Mouse (Mus musculus) B cell, adult (primary cell): ENCODE data around the gene Tspan2. TPM values are rescaled to one million over a fixed set of nuclear protein-coding genes. Genes with fewer than 3 reads are reported as not detected.

Experiments used
- total RNA-seq: library from RNA; stranded (reverse); gene quantifications from 4 replicates; pipeline ENCODE4 v1.2.4, GENCODE M21; 2023; ENCODE audit not compliant: inconsistent age

Gene Tspan2
- 6.2 to 7.9 TPM (median 7.2 TPM) in 4 replicates for total RNA-seq

DNA sequence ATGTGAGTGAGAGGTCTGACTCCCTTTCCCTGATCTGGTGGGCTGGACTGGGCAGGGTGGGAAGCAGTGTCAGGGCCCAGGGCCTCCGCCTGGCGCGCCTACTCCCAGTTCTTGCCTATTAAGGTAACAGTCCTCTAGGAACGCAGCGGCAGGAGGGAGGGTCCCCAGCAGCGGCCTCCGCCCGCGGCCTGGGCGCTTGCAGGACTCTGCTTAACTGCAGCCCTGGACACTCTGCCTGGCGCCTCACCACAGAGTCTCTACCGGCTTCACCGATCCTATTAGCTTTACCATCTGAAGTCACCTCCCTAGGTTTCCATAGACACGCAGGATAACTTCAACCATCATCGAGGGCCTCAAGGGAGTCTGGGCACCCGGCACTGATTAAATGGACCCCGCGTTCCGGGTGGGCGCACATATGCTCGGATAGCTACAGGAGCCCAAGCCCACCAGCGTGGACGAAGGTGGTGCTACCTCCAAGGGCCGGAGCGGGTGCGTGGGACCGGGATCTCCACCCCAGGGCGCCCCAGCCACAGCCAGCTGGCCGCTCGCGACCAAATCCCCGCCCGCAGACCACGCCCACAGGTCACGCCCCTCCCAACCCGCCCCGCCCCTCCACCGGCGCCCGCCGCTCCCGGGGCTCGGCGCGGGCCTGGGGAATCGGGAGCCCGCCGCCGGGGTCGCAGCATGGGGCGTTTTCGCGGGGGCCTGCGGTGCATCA, at the start of gene Tspan2:
Gene Tspan2 (plus strand): TSS at position 217 of the 718 bp plus-strand sequence.

DNA sequence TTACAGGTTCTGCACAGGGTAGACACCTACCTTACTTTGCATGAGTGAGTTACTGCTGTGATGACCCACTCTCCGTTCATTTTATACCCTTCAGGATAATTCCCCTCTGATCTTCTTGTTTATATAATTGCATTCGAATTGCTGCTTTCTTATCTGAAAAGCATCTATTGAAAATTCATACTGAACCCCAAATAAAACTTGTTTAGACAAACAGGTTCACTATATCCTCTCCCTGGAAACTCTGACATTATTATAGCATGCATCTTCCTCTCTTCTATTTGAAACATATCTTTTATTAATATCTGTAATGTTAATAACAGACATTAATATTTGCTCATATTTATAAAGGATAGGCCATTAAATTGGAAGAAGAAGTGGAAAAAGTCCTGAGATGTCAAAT, 48.3 kb downstream of the Tspan2 start, which contains the start of gene Tshb:
Gene Tshb (minus strand): TSS at position 101 of the 400 bp plus-strand sequence.

Other genes with a start within 250 kb of the Tspan2 start
- gene Tshb, start 48.2 kb downstream of the Tspan2 start, total RNA-seq: not detected in 4 replicates
- gene Sycp1, start 201.6 kb downstream of the Tspan2 start, total RNA-seq: 0.30 TPM in 1 of 4 replicates, not detected in the others
- not detected in 4 replicates for gene Nr1h5, start 229.6 kb downstream of the Tspan2 start, total RNA-seq